ENCODE assay signal across 7 mouse cellular contexts in genomic region chr16:49907356-49907755, GRCm38 (mm10).
A peak's percentile ranks its signal among the peaks of the same experiment; 100 is the strongest.
DNase-seq lines count a peak whose midpoint lies in the region; ATAC-seq and TF ChIP-seq lines count a peak whose summit lies in the region.

No protein-coding gene starts in this region.

- 31% methylated on average over 4 of the region's 4 CpGs for WGBS in intestine, postnatal 0 days
- 15% methylated on average over 4 of the region's 4 CpGs for WGBS in thymus, adult 2 months

- H3K27ac ChIP-seq in intestine, postnatal 0 days (ENCODE audit: low read depth, low read length), result no peak overlapping the region
- H3K27ac ChIP-seq in thymus, adult 2 months (ENCODE audit: control insufficient read depth, insufficient read depth, low read length), result no peak overlapping the region

- no peak for TF ChIP-seq CTCF in intestine, postnatal 0 days (IDR thresholded peaks at IDR 0.05; ENCODE audit: low read depth)
- TF ChIP-seq CTCF in thymus, adult 2 months (IDR thresholded peaks at IDR 0.05; ENCODE audit: borderline replicate concordance, control insufficient read depth, extremely low read depth, insufficient read depth, low read length, poor library complexity), result no peak

- H3K4me2 ChIP-seq in intestine, postnatal 0 days (replicated peaks; ENCODE audit: low read depth), result no peak overlapping the region

- DNase-seq in 3T3-L1 (ENCODE audit: low read depth, low spot score), result peak; percentile 58
- peak; percentile 79 for DNase-seq in A20 (ENCODE audit: low read depth, low spot score)
- no peak for DNase-seq in left cerebral cortex, postnatal 25 days (ENCODE audit: low spot score in 2 of 2)
- no peak for DNase-seq in thymus, adult 2 months

- H3K9ac ChIP-seq in intestine, postnatal 0 days (ENCODE audit: low read depth, low read length), result no peak overlapping the region

- H3K36me3 ChIP-seq in intestine, postnatal 0 days (ENCODE audit: control insufficient read depth, insufficient read depth), result peaks cover 4% of the 10 kb centered on the region
- peaks cover 81% of the 10 kb centered on the region for H3K36me3 ChIP-seq in thymus, adult 2 months (ENCODE audit: control insufficient read depth, insufficient read depth, low read length)

- intact Hi-C loops in left cerebral cortex, postnatal 25 days (cut with DNase I), result no loop called here

- TF ChIP-seq POLR2A in thymus, adult 2 months (IDR thresholded peaks at IDR 0.05; ENCODE audit: control insufficient read depth, extremely low read depth, insufficient read depth, low read length, poor library complexity), result no peak

- no peaks in the 10 kb centered on the region for H3K27me3 ChIP-seq in intestine, postnatal 0 days (replicated peaks; ENCODE audit: control insufficient read depth, insufficient read depth, low read length)
- H3K27me3 ChIP-seq in thymus, adult 2 months (ENCODE audit: control insufficient read depth, insufficient read depth, low read length), result no peaks in the 10 kb centered on the region

- no peaks in the 10 kb centered on the region for H3K9me3 ChIP-seq in intestine, postnatal 0 days (ENCODE audit: control insufficient read depth)

- 0 out of 2 replicates have a peak, but pooled peaks cover 3% of the 10 kb centered on the region for H3K4me1 ChIP-seq in intestine, postnatal 0 days (replicated peaks; ENCODE audit: control insufficient read depth, insufficient read depth, low read length)
- no peaks in the 10 kb centered on the region; the same call in 1 of the 2 replicates for H3K4me1 ChIP-seq in thymus, adult 2 months (replicated peaks; ENCODE audit: control insufficient read depth, insufficient read depth, low read length)

- H3K4me3 ChIP-seq in intestine, postnatal 0 days (ENCODE audit: low read depth, low read length), result no peak overlapping the region
- H3K4me3 ChIP-seq in thymus, adult 2 months (ENCODE audit: control insufficient read depth, insufficient read depth, low read length), result no peak overlapping the region

- peak; percentile 89 for ATAC-seq in erythroblast, adult 5-6 weeks (replicated peaks; ENCODE audit: low FRiP score, poor library complexity, severe bottlenecking)
- peak; percentile 73 for ATAC-seq in intestine, postnatal 0 days
- peak; percentile 49; the same call in 1 of the 2 replicates for ATAC-seq in neutrophil, adult 5-6 weeks (ENCODE audit: extremely low read depth, insufficient number of reproducible peaks, low FRiP score, poor library complexity, severe bottlenecking)

Comparison
In these comparisons a context has a peak if more than half of its experiments do, and no peak if none do; other contexts are left out.
1. DNase-seq: peak in 3T3-L1 (single experiment) and A20 (single experiment); none in left cerebral cortex, postnatal 25 days (0 of 2) and thymus, adult 2 months (single experiment).
2. Peak in every context shown above with its lines, with median percentiles within 50 percentile points of each other: ATAC-seq.